Mouse (Mus musculus): ENCODE results near the gene Golga1. TPM values are rescaled to one million over a fixed set of nuclear protein-coding genes. Genes with fewer than 3 reads are reported as not detected.
"Not testable (repeated sequence)": the region's sequence is repeated elsewhere in the genome, so short reads cannot be mapped to it uniquely, and the experiment has no call there.

Gene Golga1
- total RNA-seq (2021): 10 to 100 TPM; 33.2 to 39.0 TPM

- DNase-seq: peak; percentile 90
Observed at GRCm38 (mm10) chr2:39065400-39065987, at the start of gene Golga1. Gene Golga1, minus strand, starts transcription at chr2:39065541.

GRCm38 (mm10) chr2:39114093-39114492 is 48.8 kb upstream of the Golga1 start:
- no peak for DNase-seq

- DNase-seq: no peak
Observed at GRCm38 (mm10) chr2:39110514-39110913, 45.2 kb upstream of the Golga1 start.

GRCm38 (mm10) chr2:39109712-39110111 is 44.4 kb upstream of the Golga1 start:
- not testable (repeated sequence) for DNase-seq

GRCm38 (mm10) chr2:39099951-39100350 is 34.6 kb upstream of the Golga1 start:
- not testable (repeated sequence) for DNase-seq

GRCm38 (mm10) chr2:39097993-39098392 is 32.7 kb upstream of the Golga1 start:
- no peak for DNase-seq

- DNase-seq: no peak
Observed at GRCm38 (mm10) chr2:39091966-39092365, 26.6 kb upstream of the Golga1 start.

GRCm38 (mm10) chr2:39082706-39083105 is 17.4 kb upstream of the Golga1 start:
- no peak for DNase-seq

GRCm38 (mm10) chr2:39070666-39071065 is 5.3 kb upstream of the Golga1 start:
- DNase-seq: no peak

- DNase-seq: no peak
Observed at GRCm38 (mm10) chr2:39069096-39069495, 3.8 kb upstream of the Golga1 start.

GRCm38 (mm10) chr2:39064687-39065399 is 498 bp downstream of the Golga1 start:
- no peak for DNase-seq

- no peak for DNase-seq
Observed at GRCm38 (mm10) chr2:39048515-39048914, 16.8 kb downstream of the Golga1 start.

- DNase-seq: no peak
Observed at GRCm38 (mm10) chr2:39040215-39040614, 25.1 kb downstream of the Golga1 start.

- no peak for DNase-seq
Observed at GRCm38 (mm10) chr2:39031611-39032010, 33.7 kb downstream of the Golga1 start.

GRCm38 (mm10) chr2:39020004-39020403 is 45.3 kb downstream of the Golga1 start:
- DNase-seq: no peak

- DNase-seq: no peak
Observed at GRCm38 (mm10) chr2:39016581-39016980, 48.8 kb downstream of the Golga1 start.

- DNase-seq: no peak
Observed at GRCm38 (mm10) chr2:39012768-39013279, 52.5 kb downstream of the Golga1 start.

- DNase-seq: no peak
Observed at GRCm38 (mm10) chr2:39011971-39012370, 53.4 kb downstream of the Golga1 start.

GRCm38 (mm10) chr2:39011264-39011663 is 54.1 kb downstream of the Golga1 start:
- DNase-seq: no peak

- DNase-seq: not testable (repeated sequence)
Observed at GRCm38 (mm10) chr2:39010144-39010543, 55.2 kb downstream of the Golga1 start.

- no peak for DNase-seq
Observed at GRCm38 (mm10) chr2:39008954-39009365, 56.4 kb downstream of the Golga1 start.

GRCm38 (mm10) chr2:39008350-39008851 is 56.9 kb downstream of the Golga1 start:
- no peak for DNase-seq

GRCm38 (mm10) chr2:39007865-39008264 is 57.5 kb downstream of the Golga1 start:
- peak; percentile 95 to 97 for DNase-seq
